Mouse (Mus musculus) kidney, postnatal 0 days (tissue): ENCODE results near the gene Slc7a3. TPM values are rescaled to one million over a fixed set of nuclear protein-coding genes. Genes with fewer than 3 reads are reported as not detected.

ENCODE experiments used
- ATAC-seq: fragments of 200-750 bp; cut with Nextera tagmentation; replicated peaks from 2 replicates; pipeline ENCODE4 v1.8.0; 2017; ENCODE audit warnings: low read depth, moderate number of reproducible peaks, moderate TSS enrichment, moderate library complexity; ENCODE audit not compliant: low FRiP score
- DNase-seq: peaks from one replicate; pipeline ENCODE4 v3.0.0-alpha.2; 2016; ENCODE audit warnings: low spot score
- H3K27ac ChIP-seq: fragments of 300-500 bp; sonication (generic); 2 replicates; pipeline ENCODE4 v1.5.1; 2014; ENCODE audit warnings: mild to moderate bottlenecking
- H3K27me3 ChIP-seq: fragments of 300-500 bp; sonication (generic); 2 replicates; pipeline ENCODE4 v1.6.1; 2014; ENCODE audit warnings: low read length, mixed read lengths; ENCODE audit not compliant: insufficient read depth
- H3K36me3 ChIP-seq: fragments of 300-500 bp; sonication (generic); 2 replicates; pipeline ENCODE4 v1.6.1; 2014; ENCODE audit warnings: low read length, mixed read lengths; ENCODE audit not compliant: insufficient read depth
- H3K4me1 ChIP-seq: fragments of 300-500 bp; sonication (generic); replicated peaks from 2 replicates; pipeline ENCODE4 v1.6.1; 2014; ENCODE audit warnings: antibody characterized with exemption, low read length, mixed read lengths; ENCODE audit not compliant: insufficient read depth
- H3K4me2 ChIP-seq: fragments of 300-500 bp; sonication (generic); 2 replicates; pipeline ENCODE4 v1.6.1; 2014; ENCODE audit warnings: mild to moderate bottlenecking, low read length, moderate library complexity, mixed read lengths
- H3K4me3 ChIP-seq: fragments of 300-500 bp; sonication (generic); replicated peaks from 2 replicates; pipeline ENCODE4 v1.5.1; 2014; ENCODE audit warnings: low read depth, low read length
- H3K9ac ChIP-seq: fragments of 300-500 bp; sonication (generic); 2 replicates; pipeline ENCODE4 v1.6.1; 2014; ENCODE audit warnings: low read depth, low read length
- H3K9me3 ChIP-seq: fragments of 300-500 bp; sonication (generic); replicated peaks from 2 replicates; pipeline ENCODE4 v1.6.1; 2016; ENCODE audit warnings: low read length, inconsistent platforms, mixed read lengths
- CTCF ChIP-seq: IDR thresholded peaks from 2 replicates; pipeline ENCODE4 v1.5.1; 2016; ENCODE audit warnings: antibody characterized with exemption, low read depth, mild to moderate bottlenecking, moderate library complexity
- WGBS: fragments of 180-500 bp; shearing (Covaris S2); extraction: QIAGEN DNeasy Blood & Tissue Kit; methylation state at CpG from one replicate; pipeline ENCODE4 v1.1.7; 2014; 5-methylcytosine and 5-hydroxymethylcytosine counted together
- polyA plus RNA-seq: library from polyadenylated mRNA; unstranded; fragments of >200 nt; fragmentation: Nextera tagmentation; extraction: Ambion mirVana; gene quantifications from 2 replicates; pipeline ENCODE4 v1.2.1, GENCODE M21; 2015

Gene Slc7a3
- 1.6 TPM in 2 replicates for polyA plus RNA-seq

DNA sequence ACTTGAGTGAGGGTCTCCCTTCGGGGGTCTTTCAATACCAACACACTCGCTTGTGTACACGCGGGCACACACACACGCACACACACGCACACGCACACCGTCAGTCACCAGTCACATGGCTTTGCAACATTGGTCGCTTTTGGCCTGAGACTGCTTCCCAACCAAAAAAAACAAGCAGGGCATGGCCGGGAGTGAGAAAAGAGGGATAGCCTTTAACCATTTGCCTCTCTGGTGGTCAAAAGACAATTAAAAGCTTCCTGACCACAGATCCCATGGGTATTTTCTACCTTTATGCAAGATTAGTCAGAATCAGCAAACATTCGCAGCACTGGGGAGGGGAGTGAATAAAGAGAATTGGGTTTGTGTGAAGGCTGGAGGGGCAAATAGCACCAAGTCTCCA, at the start of gene Slc7a3:
TSS of gene Slc7a3 (minus strand) at position 101 of the 400 bp plus-strand sequence.
- H3K9ac ChIP-seq, result no peak within 1 kb of the TSS
- peak within 1 kb of the TSS; percentile 27 for H3K4me3 ChIP-seq
- H3K36me3 ChIP-seq, result no peaks in the 10 kb centered on the region
- H3K27ac ChIP-seq, result no peak within 1 kb of the TSS
- no peak for TF ChIP-seq CTCF
- no peaks in the 10 kb centered on the region for H3K4me1 ChIP-seq
- no peaks in the 10 kb centered on the region for H3K9me3 ChIP-seq
- peak within 1 kb of the TSS; percentile 57 for H3K4me2 ChIP-seq
- DNase-seq (no peak), ATAC-seq (no peak)
- WGBS, result 42% methylated on average over 11 of the region's 11 CpGs
- no peaks in the 10 kb centered on the region for H3K27me3 ChIP-seq

DNA sequence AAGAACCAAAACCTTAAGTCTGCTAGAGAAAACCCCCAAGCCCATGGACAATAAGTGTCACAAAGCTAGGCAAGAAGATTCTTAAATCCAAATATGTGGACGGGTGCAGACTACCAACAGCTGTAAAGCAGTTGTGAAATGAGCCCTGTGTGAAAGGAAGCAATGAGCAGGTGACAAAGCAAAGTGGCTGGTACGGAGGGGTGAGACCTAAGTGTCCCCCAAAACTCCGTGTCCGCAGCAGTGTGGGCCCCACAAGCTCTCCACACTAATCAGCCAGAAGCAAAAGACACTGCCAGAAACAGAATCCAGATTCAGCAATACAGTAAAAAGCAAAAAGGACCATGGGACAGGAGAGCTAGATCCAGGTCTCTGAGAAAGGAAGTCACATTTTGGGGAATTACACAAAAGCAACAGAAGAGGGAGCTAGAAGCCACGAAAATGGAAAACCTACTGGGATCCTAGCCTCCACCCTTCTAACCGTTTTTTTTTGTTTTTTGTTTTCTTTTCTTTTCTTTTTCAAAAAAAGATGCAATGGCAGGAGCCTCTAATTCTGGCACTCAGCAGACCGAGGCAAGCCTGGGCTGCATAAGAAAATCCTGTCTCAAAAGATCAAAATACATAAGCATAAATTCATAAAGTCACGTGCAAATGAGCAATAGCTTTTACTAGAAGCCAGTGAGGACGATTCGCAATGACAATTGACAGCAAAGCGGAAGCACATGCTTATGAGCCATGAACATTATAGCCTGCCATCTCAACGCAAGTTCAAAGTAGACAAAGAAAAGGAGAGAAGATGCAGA, 46.4 kb upstream of the Slc7a3 start:
- peak overlapping the region; percentile 37 for H3K4me2 ChIP-seq
- 42% methylated on average over 12 of the region's 12 CpGs for WGBS
- no peak overlapping the region for H3K9ac ChIP-seq
- peak; percentile 70 for DNase-seq
- ATAC-seq, result no peak
- H3K27ac ChIP-seq, result no peak overlapping the region
- no peaks in the 10 kb centered on the region for H3K4me1 ChIP-seq
- peak; percentile 71 for TF ChIP-seq CTCF
- H3K27me3 ChIP-seq, result no peaks in the 10 kb centered on the region
- H3K36me3 ChIP-seq, result no peaks in the 10 kb centered on the region
- no peak overlapping the region for H3K4me3 ChIP-seq
- no peaks in the 10 kb centered on the region for H3K9me3 ChIP-seq

DNA sequence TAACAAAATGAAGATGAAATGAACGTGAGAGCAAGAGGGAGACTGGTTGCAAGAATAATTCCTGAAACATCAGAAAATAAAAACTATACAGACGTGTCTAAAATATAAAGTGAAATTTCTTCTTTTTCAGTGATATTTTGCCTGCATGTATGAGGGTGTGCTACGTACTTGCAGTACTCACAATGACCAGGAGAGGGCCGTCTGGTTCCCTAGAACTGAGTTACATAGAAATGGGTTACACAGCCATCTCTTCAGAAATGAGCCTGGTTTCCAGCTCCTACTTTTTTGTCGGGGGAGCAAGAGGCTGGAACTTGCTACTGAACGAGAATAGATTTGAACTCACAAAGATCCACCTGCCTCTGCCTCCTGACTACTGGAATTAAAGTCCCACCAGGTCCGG, 45.2 kb upstream of the Slc7a3 start:
- peak; percentile 70 for DNase-seq
- 29% methylated on average over 7 of the region's 7 CpGs for WGBS
- H3K27ac ChIP-seq, result no peak overlapping the region

DNA sequence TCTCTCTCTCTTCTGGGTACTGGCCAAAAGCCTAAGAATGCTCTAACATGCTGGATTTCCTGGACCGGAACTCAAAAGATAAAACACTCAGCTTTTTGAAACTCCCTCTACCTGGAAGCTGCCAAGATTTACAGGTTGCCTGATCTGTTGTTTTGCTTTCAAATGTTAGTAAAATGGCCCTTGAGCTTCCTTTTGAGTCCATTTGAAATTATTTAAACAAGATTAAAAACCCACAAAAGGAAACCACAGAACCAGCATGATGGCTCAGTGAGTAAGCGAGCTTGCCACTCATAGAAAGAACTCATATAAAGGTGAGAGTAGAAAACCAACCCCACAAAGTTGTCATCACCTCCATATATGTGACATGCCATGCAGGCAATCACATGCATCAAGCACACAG, 42.7 kb upstream of the Slc7a3 start:
- H3K27ac ChIP-seq, result no peak overlapping the region
- peak; percentile 4 for DNase-seq
- no peaks in the 10 kb centered on the region for H3K36me3 ChIP-seq
- ATAC-seq, result no peak
- no peak overlapping the region for H3K4me2 ChIP-seq
- H3K4me1 ChIP-seq, result no peaks in the 10 kb centered on the region
- H3K4me3 ChIP-seq, result no peak overlapping the region
- TF ChIP-seq CTCF, result no peak
- H3K9ac ChIP-seq, result no peak overlapping the region
- no peaks in the 10 kb centered on the region for H3K27me3 ChIP-seq
- WGBS, result 79% methylated on average over 2 of the region's 2 CpGs
- no peaks in the 10 kb centered on the region for H3K9me3 ChIP-seq

More for the DNA sequence above, 45.2 kb upstream of the Slc7a3 start:
- no peaks in the 10 kb centered on the region for H3K4me1 ChIP-seq
- H3K4me3 ChIP-seq, result no peak overlapping the region
- H3K36me3 ChIP-seq, result no peaks in the 10 kb centered on the region
- no peak overlapping the region for H3K4me2 ChIP-seq
- ATAC-seq, result no peak
- no peaks in the 10 kb centered on the region for H3K9me3 ChIP-seq
- TF ChIP-seq CTCF, result peak; percentile 74
- H3K9ac ChIP-seq, result no peak overlapping the region
- H3K27me3 ChIP-seq, result no peaks in the 10 kb centered on the region

DNA sequence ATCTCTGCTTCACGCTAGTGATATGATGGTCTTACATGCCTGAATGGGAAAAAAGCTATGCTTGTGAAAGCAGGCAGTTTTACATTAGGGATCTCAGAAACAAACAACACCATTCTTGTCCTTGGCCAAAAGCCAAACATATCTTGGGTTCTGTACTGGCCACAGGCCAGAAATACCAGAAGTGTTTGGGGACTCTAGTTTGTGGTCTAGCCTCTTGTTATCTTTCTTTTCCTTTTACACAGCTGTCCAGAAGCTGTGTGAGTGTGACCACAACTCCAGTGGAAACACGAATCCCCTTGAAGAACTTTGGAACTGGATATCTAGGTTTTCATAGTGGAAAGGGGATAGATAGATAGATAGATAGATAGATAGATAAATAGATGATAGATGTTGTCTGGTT, 41.2 kb upstream of the Slc7a3 start:
- H3K4me3 ChIP-seq, result no peak overlapping the region

DNA sequence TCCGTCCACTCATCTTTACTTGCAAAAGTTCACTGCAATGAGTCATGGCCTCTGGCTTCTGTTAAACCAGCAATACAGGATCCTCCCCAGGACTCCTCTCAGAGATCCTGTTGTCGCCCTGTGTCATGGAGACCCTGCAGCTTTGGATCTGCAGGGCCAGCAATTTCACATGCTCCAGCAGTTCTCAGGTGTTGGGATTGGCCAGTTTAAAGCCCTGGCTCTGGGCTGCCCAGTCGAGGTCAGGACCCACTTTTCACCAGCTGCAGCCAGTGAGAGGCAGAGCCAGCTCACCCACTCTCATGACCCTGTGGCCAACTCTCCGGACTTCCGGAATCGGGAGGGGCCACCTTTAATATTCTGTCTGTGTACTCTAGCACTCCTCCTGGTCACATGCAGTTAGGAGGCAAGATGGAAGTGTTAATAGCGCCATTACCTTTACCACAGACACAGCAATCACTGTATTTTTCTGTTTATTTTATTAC, 40.7 kb upstream of the Slc7a3 start:
- 46% methylated on average over 7 of the region's 7 CpGs for WGBS
- H3K27me3 ChIP-seq, result no peaks in the 10 kb centered on the region
- no peak overlapping the region for H3K4me3 ChIP-seq
- ATAC-seq, result peak; percentile 79
- no peaks in the 10 kb centered on the region for H3K4me1 ChIP-seq
- H3K9ac ChIP-seq, result no peak overlapping the region
- H3K4me2 ChIP-seq, result no peak overlapping the region
- no peak for DNase-seq
- H3K9me3 ChIP-seq, result no peaks in the 10 kb centered on the region
- 0 out of 2 replicates have a peak overlapping the region, but pooled peaks have one; percentile 25 for H3K27ac ChIP-seq
- H3K36me3 ChIP-seq, result no peaks in the 10 kb centered on the region
- TF ChIP-seq CTCF, result no peak

More for the DNA sequence above, 41.2 kb upstream of the Slc7a3 start:
- Histone ChIP-seq H3K9ac (no peak overlapping the region), H3K4me2 (no peak overlapping the region), H3K9me3 (no peaks in the 10 kb centered on the region), H3K36me3 (no peaks in the 10 kb centered on the region), H3K4me1 (no peaks in the 10 kb centered on the region), H3K27ac (0 out of 2 replicates have a peak overlapping the region, but pooled peaks have one; percentile 25), H3K27me3 (no peaks in the 10 kb centered on the region)
- 54% methylated on average over 2 of the region's 2 CpGs for WGBS
- no peak for TF ChIP-seq CTCF
- DNase-seq (peak; percentile 40), ATAC-seq (no peak)
